12 mouse cellular contexts compared by ENCODE assay signal in genomic region chr1:168325786-168326185, GRCm38 (mm10).
DNase-seq lines count a peak whose midpoint lies in the region; ATAC-seq lines count a peak whose summit lies in the region.
"Had no signal": no experiment of that assay in that cellular context is flagged by ENCODE, and none has a peak within 500 bp of the region (broad histone marks: within the 10 kb centered on the region; RNA-seq: fewer than 3 reads in every experiment).

No protein-coding gene starts in this region.

- H3K4me3 ChIP-seq in kidney, embryonic 14.5 days (ENCODE audit: low read length) = no peak overlapping the region
- no peak overlapping the region for H3K4me3 ChIP-seq in embryonic facial prominence, embryonic 15.5 days (replicated peaks)
- H3K4me3 ChIP-seq in hindbrain, embryonic 12.5 days = no peak overlapping the region
- no peak overlapping the region for H3K4me3 ChIP-seq in midbrain, embryonic 16.5 days (ENCODE audit: low read depth, low read length)
- H3K4me3 ChIP-seq: erythroblast, embryonic 14.5 days had no signal

- WGBS in kidney, embryonic 14.5 days = 50% methylated on average over 4 of the region's 4 CpGs
- WGBS in embryonic facial prominence, embryonic 15.5 days = 47% methylated on average over 4 of the region's 4 CpGs
- 62% methylated on average over 4 of the region's 4 CpGs for WGBS in hindbrain, embryonic 12.5 days
- WGBS in midbrain, embryonic 16.5 days = 37% methylated on average over 4 of the region's 4 CpGs

- H3K9ac ChIP-seq in kidney, embryonic 14.5 days (ENCODE audit: low read depth, low read length) = no peak overlapping the region
- H3K9ac ChIP-seq in embryonic facial prominence, embryonic 15.5 days = no peak overlapping the region
- H3K9ac ChIP-seq in hindbrain, embryonic 12.5 days = peak overlapping the region; percentile 45
- no peak overlapping the region for H3K9ac ChIP-seq in midbrain, embryonic 16.5 days (ENCODE audit: low read depth, low read length)

- no peak overlapping the region for H3K4me2 ChIP-seq in kidney, embryonic 14.5 days (replicated peaks; ENCODE audit: low read depth, low read length)
- no peak overlapping the region for H3K4me2 ChIP-seq in embryonic facial prominence, embryonic 15.5 days (replicated peaks)
- H3K4me2 ChIP-seq in hindbrain, embryonic 12.5 days (replicated peaks) = no peak overlapping the region
- no peak overlapping the region; the same call in 1 of the 2 replicates for H3K4me2 ChIP-seq in midbrain, embryonic 16.5 days (ENCODE audit: low read length)

- no peaks in the 10 kb centered on the region for H3K9me3 ChIP-seq in kidney, embryonic 14.5 days (ENCODE audit: control insufficient read depth, low read length)
- H3K9me3 ChIP-seq in embryonic facial prominence, embryonic 15.5 days (replicated peaks) = no peaks in the 10 kb centered on the region
- H3K9me3 ChIP-seq in hindbrain, embryonic 12.5 days (replicated peaks) = no peaks in the 10 kb centered on the region
- no peaks in the 10 kb centered on the region for H3K9me3 ChIP-seq in midbrain, embryonic 16.5 days (replicated peaks; ENCODE audit: control insufficient read depth, low read length, poor library complexity, severe bottlenecking)

- H3K36me3 ChIP-seq in kidney, embryonic 14.5 days (ENCODE audit: control insufficient read depth, insufficient read depth, low read length) = peaks cover 8% of the 10 kb centered on the region; the same call in 1 of the 2 replicates
- no peaks in the 10 kb centered on the region for H3K36me3 ChIP-seq in embryonic facial prominence, embryonic 15.5 days
- H3K36me3 ChIP-seq in hindbrain, embryonic 12.5 days = no peaks in the 10 kb centered on the region
- no peaks in the 10 kb centered on the region for H3K36me3 ChIP-seq in midbrain, embryonic 16.5 days (ENCODE audit: control insufficient read depth, insufficient read depth, low read length)

- DNase-seq in kidney, postnatal 25 days = no peak
- no peak for DNase-seq in lung, postnatal 4 days
- no peak for DNase-seq in gastrocnemius, postnatal 25 days
- DNase-seq: cerebellum, adult 9-10 months; kidney, postnatal 36 days; thymus, adult 18-20 months had no signal

- H3K27ac ChIP-seq in kidney, embryonic 14.5 days (ENCODE audit: low read depth, low read length) = no peak overlapping the region
- H3K27ac ChIP-seq in embryonic facial prominence, embryonic 15.5 days (replicated peaks) = peak overlapping the region; percentile 69
- peak overlapping the region; percentile 82 for H3K27ac ChIP-seq in hindbrain, embryonic 12.5 days
- H3K27ac ChIP-seq in midbrain, embryonic 16.5 days (ENCODE audit: low read length) = peak overlapping the region; percentile 51

- ATAC-seq in kidney, embryonic 14.5 days (ENCODE audit: low FRiP score, low TSS enrichment) = peak; percentile 70
- ATAC-seq in embryonic facial prominence, embryonic 15.5 days (ENCODE audit: insufficient number of reproducible peaks, low FRiP score, low TSS enrichment, low read depth) = no peak
- ATAC-seq in hindbrain, embryonic 12.5 days (ENCODE audit: low FRiP score) = peak; percentile 6; the same call in 1 of the 2 replicates
- no peak for ATAC-seq in midbrain, embryonic 16.5 days
- ATAC-seq in erythroid progenitor cell, adult 5-6 weeks (replicated peaks; ENCODE audit: low FRiP score, poor library complexity, severe bottlenecking) = no peak

- H3K4me1 ChIP-seq in kidney, embryonic 14.5 days (ENCODE audit: control insufficient read depth, insufficient read depth, low read length) = peaks cover 26% of the 10 kb centered on the region
- H3K4me1 ChIP-seq in embryonic facial prominence, embryonic 15.5 days = peaks cover 44% of the 10 kb centered on the region
- H3K4me1 ChIP-seq in hindbrain, embryonic 12.5 days = peaks cover 74% of the 10 kb centered on the region
- H3K4me1 ChIP-seq in midbrain, embryonic 16.5 days (ENCODE audit: control insufficient read depth, insufficient read depth, low read length) = peaks cover 61% of the 10 kb centered on the region

- H3K27me3 ChIP-seq in kidney, embryonic 14.5 days (ENCODE audit: control insufficient read depth, insufficient read depth, low read length) = no peaks in the 10 kb centered on the region
- H3K27me3 ChIP-seq in embryonic facial prominence, embryonic 15.5 days = no peaks in the 10 kb centered on the region
- H3K27me3 ChIP-seq in hindbrain, embryonic 12.5 days = no peaks in the 10 kb centered on the region
- H3K27me3 ChIP-seq in midbrain, embryonic 16.5 days (ENCODE audit: control insufficient read depth, insufficient read depth, low read depth, low read length) = no peaks in the 10 kb centered on the region

Comparison
In these comparisons a context has a peak if more than half of its experiments do, and no peak if none do; other contexts are left out.
1. ATAC-seq: peak in kidney, embryonic 14.5 days (single experiment) and hindbrain, embryonic 12.5 days (single experiment); none in embryonic facial prominence, embryonic 15.5 days (single experiment), midbrain, embryonic 16.5 days (single experiment) and erythroid progenitor cell, adult 5-6 weeks (single experiment).